Mouse (Mus musculus) MEL (cell line): ENCODE measurements at regions not wholly inside any gene's neighbourhood (a gene's known extent, or its start where the extent isn't known, plus 50 kb on each side); places are given as distances from the start of the nearest gene placed in this dataset.
A peak's percentile ranks its signal among the peaks of the same experiment; 100 is the strongest.

Experiments used
- DNase-seq: peaks from one replicate; pipeline ENCODE4 v3.0.0; 2011; ENCODE audit warnings: low read depth, low spot score
- H3K27ac ChIP-seq: 2 replicates; pipeline ENCODE4 v1.5.1; 2012; ENCODE audit warnings: low read depth, mild to moderate bottlenecking, control low read depth, low read length, moderate library complexity; ENCODE audit not compliant: control insufficient read depth
- H3K27me3 ChIP-seq, 2 experiments: fragments of 150-350 bp in 1 of 2; sonication (generic) in 1 of 2; 2 replicates each; pipeline ENCODE4 v1.6.1; 2012; ENCODE audit warnings: low read length in 2 of 2, mild to moderate bottlenecking in 2 of 2, improper control_type of control experiment in 1 of 2, moderate library complexity in 1 of 2; ENCODE audit not compliant: insufficient read depth in 2 of 2, control insufficient read depth in 1 of 2
- H3K36me3 ChIP-seq, 2 experiments: 2 replicates each; pipeline ENCODE4 v1.6.1; 2012 to 2014; ENCODE audit warnings: low read length in 2 of 2, improper control_type of control experiment in 1 of 2, inconsistent platforms in 1 of 2, mild to moderate bottlenecking in 1 of 2; ENCODE audit not compliant: insufficient read depth in 2 of 2, control insufficient read depth in 1 of 2
- H3K4me1 ChIP-seq, 2 experiments: fragments of 150-350 bp in 1 of 2; sonication (generic) in 1 of 2; 2 replicates each; pipeline ENCODE4 v1.6.1; 2012; ENCODE audit warnings: low read length in 2 of 2, improper control_type of control experiment in 1 of 2, mild to moderate bottlenecking in 1 of 2; ENCODE audit not compliant: insufficient read depth in 2 of 2, control insufficient read depth in 1 of 2
- H3K4me3 ChIP-seq, 2 experiments: fragments of 150-350 bp in 1 of 2; sonication (generic) in 1 of 2; 2 replicates each; pipeline ENCODE4 v1.5.1; 2012; ENCODE audit warnings: low read depth in 2 of 2, low read length in 2 of 2, mild to moderate bottlenecking in 2 of 2, moderate library complexity in 2 of 2, control low read depth in 1 of 2, improper control_type of control experiment in 1 of 2; ENCODE audit not compliant: control insufficient read depth in 1 of 2, insufficient read depth in 1 of 2
- H3K79me2 ChIP-seq: 2 replicates; pipeline ENCODE4 v1.6.1; 2012; ENCODE audit warnings: mild to moderate bottlenecking, low read length, moderate library complexity; ENCODE audit not compliant: control insufficient read depth, poor library complexity, insufficient read depth
- H3K9ac ChIP-seq: 2 replicates; pipeline ENCODE4 v1.6.1; 2012; ENCODE audit warnings: low read depth, mild to moderate bottlenecking, control low read depth, low read length, moderate library complexity; ENCODE audit not compliant: control insufficient read depth, poor library complexity, severe bottlenecking
- H3K9me3 ChIP-seq: fragments of 150-350 bp; sonication (generic); replicated peaks from 2 replicates; pipeline ENCODE4 v1.6.1; 2012; ENCODE audit warnings: mild to moderate bottlenecking, low read length, improper control_type of control experiment, moderate library complexity; ENCODE audit not compliant: insufficient read depth
- E2F4 ChIP-seq: IDR thresholded peaks from 2 replicates; pipeline ENCODE4 v1.6.1; 2011; ENCODE audit warnings: low read depth, low read length, improper control_type of control experiment, borderline replicate concordance
- ELF1 ChIP-seq: IDR thresholded peaks from 2 replicates; pipeline ENCODE4 v1.6.1; 2014; ENCODE audit warnings: low read depth, mild to moderate bottlenecking, inconsistent platforms, low read length, improper control_type of control experiment, moderate library complexity
- KAT2A ChIP-seq: conservative IDR thresholded peaks from 2 replicates; pipeline ENCODE4 v1.6.1; 2012; ENCODE audit warnings: low read depth, low read length, improper control_type of control experiment, inconsistent platforms
- MAFK ChIP-seq: IDR thresholded peaks from 2 replicates; pipeline ENCODE4 v1.6.1; 2011; ENCODE audit warnings: low read depth, mild to moderate bottlenecking, low read length, improper control_type of control experiment, borderline replicate concordance
- MYC ChIP-seq: IDR thresholded peaks from 2 replicates; pipeline ENCODE4 v1.6.1; 2011; ENCODE audit warnings: low read depth, mild to moderate bottlenecking, low read length, improper control_type of control experiment, moderate library complexity
- NELFE ChIP-seq: IDR thresholded peaks from 2 replicates; pipeline ENCODE4 v1.6.1; 2011; ENCODE audit warnings: low read depth, low read length, improper control_type of control experiment
- POLR2AphosphoS2 ChIP-seq: IDR thresholded peaks from 2 replicates; pipeline ENCODE4 v1.6.1; 2011; ENCODE audit warnings: low read length, improper control_type of control experiment
- POLR2AphosphoS5 ChIP-seq: IDR thresholded peaks from 2 replicates; pipeline ENCODE4 v1.6.1; 2012; ENCODE audit warnings: low read depth, borderline replicate concordance, mild to moderate bottlenecking, inconsistent platforms, low read length, moderate library complexity, mixed read lengths
- SMC3 ChIP-seq: IDR thresholded peaks from 2 replicates; pipeline ENCODE4 v1.6.1; 2011; ENCODE audit warnings: low read depth, low read length, improper control_type of control experiment
- TCF12 ChIP-seq: IDR thresholded peaks from 2 replicates; pipeline ENCODE4 v1.6.1; 2014; ENCODE audit warnings: low read depth, mild to moderate bottlenecking, inconsistent platforms, low read length, improper control_type of control experiment, moderate library complexity
- USF1 ChIP-seq: IDR thresholded peaks from 2 replicates; pipeline ENCODE4 v1.6.1; 2014; ENCODE audit warnings: low read depth, mild to moderate bottlenecking, inconsistent platforms, low read length, improper control_type of control experiment, moderate library complexity
- USF2 ChIP-seq, 2 experiments: IDR thresholded peaks; 2 replicates each; pipeline ENCODE4 v1.6.1; 2011 to 2012; ENCODE audit warnings: improper control_type of control experiment in 2 of 2, low read length in 2 of 2, borderline replicate concordance in 1 of 2, inconsistent platforms in 1 of 2, low read depth in 1 of 2, mild to moderate bottlenecking in 1 of 2; ENCODE audit not compliant: insufficient read depth in 1 of 2
- ZKSCAN1 ChIP-seq: IDR thresholded peaks from 2 replicates; pipeline ENCODE4 v1.6.1; 2012; ENCODE audit warnings: low read depth, mild to moderate bottlenecking, inconsistent platforms, low read length, improper control_type of control experiment, moderate library complexity
- ZMIZ1 ChIP-seq: IDR thresholded peaks from 2 replicates; pipeline ENCODE4 v1.6.1; 2012; ENCODE audit warnings: low read depth, mild to moderate bottlenecking, inconsistent platforms, low read length, improper control_type of control experiment, moderate library complexity

GRCm38 (mm10) chr11:19828959-19829401, 95.2 kb upstream of the Spred2 start:
- H3K79me2 ChIP-seq = no peaks in the 10 kb centered on the region
- H3K9ac ChIP-seq = no peak overlapping the region

GRCm38 (mm10) chr11:19829564-19830279, 94.5 kb upstream of the Spred2 start:
- TF ChIP-seq SMC3 = no peak
- TF ChIP-seq NELFE = no peak
- no peak for TF ChIP-seq TCF12
- TF ChIP-seq E2F4 = no peak
- TF ChIP-seq ZMIZ1 = no peak
- TF ChIP-seq POLR2AphosphoS5 = no peak
- TF ChIP-seq ELF1 = no peak
- DNase-seq = peak; percentile 28
- no peaks in the 10 kb centered on the region; a peak in 2 of 4 replicates for H3K27me3 ChIP-seq
- no peak overlapping the region for H3K27ac ChIP-seq
- peaks cover 0 to 5% of the 10 kb centered on the region in 2 experiments; a peak in 1 of 4 replicates for H3K4me1 ChIP-seq
- no peaks in the 10 kb centered on the region; a peak in 1 of 4 replicates for H3K36me3 ChIP-seq
- no peaks in the 10 kb centered on the region for H3K79me2 ChIP-seq
- H3K4me3 ChIP-seq = no peak overlapping the region
- H3K9ac ChIP-seq = no peak overlapping the region
- H3K9me3 ChIP-seq = no peaks in the 10 kb centered on the region

More at GRCm38 (mm10) chr11:19828959-19829401, 95.2 kb upstream of the Spred2 start:
- Histone ChIP-seq H3K4me3 (no peak overlapping the region), H3K4me1 (peaks cover 0 to 5% of the 10 kb centered on the region in 2 experiments; a peak in 1 of 4 replicates), H3K27me3 (no peaks in the 10 kb centered on the region; a peak in 2 of 4 replicates), H3K36me3 (no peaks in the 10 kb centered on the region; a peak in 1 of 4 replicates), H3K27ac (no peak overlapping the region), H3K9me3 (no peaks in the 10 kb centered on the region)
- TF ChIP-seq USF2 (IDR thresholded peaks at IDR 0.05; ENCODE audit: borderline replicate concordance in 1 of 2, insufficient read depth in 1 of 2, low read depth in 1 of 2, low read length in 2 of 2) (no peak), USF1 (no peak), MAFK (no peak), KAT2A (no peak), ZKSCAN1 (no peak), MYC (no peak), POLR2AphosphoS2 (no peak), E2F4 (no peak)
- DNase-seq = no peak
